Mouse (Mus musculus): ENCODE measurements around the gene Deup1.

DNA sequence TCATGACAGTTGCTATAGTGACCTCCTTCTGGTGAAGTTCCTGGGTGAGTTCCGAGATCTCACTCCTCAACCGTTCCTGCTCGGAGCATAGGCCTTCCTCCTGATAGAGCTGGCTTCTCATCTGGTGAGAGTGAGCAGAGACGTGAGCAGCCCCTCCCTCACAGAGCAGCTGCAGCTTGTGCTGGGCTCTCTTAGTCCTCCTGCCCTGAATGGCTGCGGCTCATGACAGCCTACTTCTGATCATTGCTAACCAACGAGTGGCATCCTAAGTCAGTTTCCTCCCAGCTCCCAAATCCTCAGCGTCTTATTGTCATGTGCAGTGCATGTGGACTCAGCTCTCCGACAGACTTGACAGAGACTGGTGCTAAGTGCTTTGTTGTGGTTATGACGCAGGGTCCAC lies 43.5 kb downstream of the Deup1 start:
- TF ChIP-seq CTCF (IDR thresholded peaks at IDR 0.05; ENCODE audit: borderline replicate concordance, insufficient read depth, low read depth, low read length) (no peak), POLR2A (IDR thresholded peaks at IDR 0.05; ENCODE audit: borderline replicate concordance, insufficient read depth, low read length) (no peak)
